In genomic region chr7:58797281-58797680, GRCm38 (mm10) we compare ENCODE assay signal across 21 mouse cellular contexts.
"Had no signal": no experiment of that assay in that cellular context is flagged by ENCODE, and none has a peak within 500 bp of the region (broad histone marks: within the 10 kb centered on the region; RNA-seq: fewer than 3 reads in every experiment).

No protein-coding gene starts in this region.

- H3K27ac ChIP-seq: limb, embryonic 12.5 days; limb, embryonic 15.5 days; liver, embryonic 14.5 days; macrophage; midbrain, embryonic 12.5 days; midbrain, embryonic 15.5 days; neural tube, embryonic 13.5 days; stomach, postnatal 0 days had no signal

- H3K4me3 ChIP-seq: limb, embryonic 12.5 days; limb, embryonic 15.5 days; midbrain, embryonic 12.5 days; midbrain, embryonic 15.5 days; myocyte; neural tube, embryonic 13.5 days had no signal

- DNase-seq: kidney, adult 18-20 months; kidney, adult 9 months; kidney, postnatal 14 days; kidney, postnatal 4 days; left cerebral cortex, postnatal 4 days; liver, postnatal 0 days; lung, embryonic 14.5 days; right cerebral cortex, postnatal 4 days; spleen, adult 18-20 months; thymus, adult 2 months; thymus, postnatal 14 days; thymus, postnatal 4 days had no signal
